Mouse (Mus musculus) CH12.LX (cell line): ENCODE results near the gene Tmem128. TPM values are rescaled to one million over a fixed set of nuclear protein-coding genes. Genes with fewer than 3 reads are reported as not detected.
A peak's percentile ranks its signal among the peaks of the same experiment; 100 is the strongest.

ENCODE experiments used
- DNase-seq: peaks from one replicate; pipeline ENCODE4 v3.0.0-alpha.2; 2013; ENCODE audit errors: extremely low read depth
- H3K27ac ChIP-seq: 2 replicates; pipeline ENCODE4 v1.5.1; 2012; ENCODE audit warnings: low read depth, mild to moderate bottlenecking, control low read depth, moderate library complexity; ENCODE audit not compliant: insufficient read depth
- H3K27me3 ChIP-seq: replicated peaks from 2 replicates; pipeline ENCODE3; 2012; ENCODE audit warnings: inconsistent platforms
- H3K36me3 ChIP-seq, 2 experiments: replicated peaks in 1 of 2; 2 replicates each; pipeline versions ENCODE3 to v1.6.1; 2012; ENCODE audit warnings: inconsistent platforms in 1 of 2, low read length in 1 of 2, mild to moderate bottlenecking in 1 of 2, mixed read lengths in 1 of 2, moderate library complexity in 1 of 2; ENCODE audit not compliant: control insufficient read depth in 1 of 2, insufficient read depth in 1 of 2
- H3K4me1 ChIP-seq, 2 experiments: 2 replicates each; pipeline ENCODE4 v1.6.1; 2012; ENCODE audit warnings: inconsistent platforms in 1 of 2, moderate library complexity in 1 of 2; ENCODE audit not compliant: insufficient read depth in 2 of 2, control insufficient read depth in 1 of 2
- H3K4me2 ChIP-seq: 2 replicates; pipeline ENCODE4 v1.6.1; 2012; ENCODE audit warnings: low read depth, mild to moderate bottlenecking, control low read depth; ENCODE audit not compliant: poor library complexity, insufficient read depth, severe bottlenecking
- H3K4me3 ChIP-seq, 3 experiments: fragments of 150-350 bp in 1 of 3; sonication (generic) in 1 of 3; replicated peaks in 1 of 3; 2 replicates each; pipeline versions ENCODE3 to v1.5.1; 2011 to 2012; ENCODE audit warnings: low read depth in 2 of 3, low read length in 2 of 3, mild to moderate bottlenecking in 2 of 3, moderate library complexity in 2 of 3, control low read depth in 1 of 3, improper control_type of control experiment in 1 of 3, inconsistent platforms in 1 of 3, mixed read lengths in 1 of 3; ENCODE audit not compliant: poor library complexity in 1 of 3
- H3K79me2 ChIP-seq: replicated peaks from 2 replicates; pipeline ENCODE4 v1.6.1; 2012; ENCODE audit warnings: mild to moderate bottlenecking, moderate library complexity; ENCODE audit not compliant: control insufficient read depth, poor library complexity, insufficient read depth, severe bottlenecking; ENCODE audit errors: extremely low read depth
- H3K9ac ChIP-seq: 2 replicates; pipeline ENCODE4 v1.6.1; 2012; ENCODE audit warnings: low read depth, mild to moderate bottlenecking, control low read depth, moderate library complexity; ENCODE audit not compliant: insufficient read depth
- H3K9me3 ChIP-seq: replicated peaks from 2 replicates; pipeline ENCODE3; 2012; ENCODE audit warnings: low read length, inconsistent platforms, mixed read lengths
- BHLHE40 ChIP-seq: IDR thresholded peaks from 2 replicates; pipeline ENCODE4 v1.6.1; 2011; ENCODE audit warnings: mild to moderate bottlenecking, low read depth, low read length, improper control_type of control experiment
- CHD1 ChIP-seq: IDR thresholded peaks from 2 replicates; pipeline ENCODE4 v1.6.1; 2012; ENCODE audit warnings: low read depth, low read length, improper control_type of control experiment, inconsistent platforms
- CTCF ChIP-seq, 2 experiments: IDR thresholded peaks in 1 of 2; conservative IDR thresholded peaks in 1 of 2; 2 replicates each; pipeline ENCODE4 v1.5.1; 2011 to 2012; ENCODE audit warnings: low read depth in 2 of 2, low read length in 2 of 2, improper control_type of control experiment in 1 of 2, inconsistent platforms in 1 of 2, mild to moderate bottlenecking in 1 of 2, moderate library complexity in 1 of 2
- E2F4 ChIP-seq: IDR thresholded peaks from 2 replicates; pipeline ENCODE4 v1.6.1; 2011; ENCODE audit warnings: low read depth, low read length, improper control_type of control experiment; ENCODE audit not compliant: insufficient replicate concordance
- ELF1 ChIP-seq: IDR thresholded peaks from 2 replicates; pipeline ENCODE4 v1.6.1; 2014; ENCODE audit warnings: low read depth, mild to moderate bottlenecking, inconsistent platforms, low read length, improper control_type of control experiment
- JUND ChIP-seq: conservative IDR thresholded peaks from 2 replicates; pipeline ENCODE4 v1.6.1; 2011; ENCODE audit warnings: low read depth, low read length, improper control_type of control experiment
- MAFK ChIP-seq: IDR thresholded peaks from 2 replicates; pipeline ENCODE4 v1.6.1; 2011; ENCODE audit warnings: low read length, improper control_type of control experiment; ENCODE audit not compliant: insufficient replicate concordance
- MAX ChIP-seq: IDR thresholded peaks from 2 replicates; pipeline ENCODE4 v1.6.1; 2011; ENCODE audit warnings: low read length, improper control_type of control experiment
- MYC ChIP-seq: IDR thresholded peaks from 2 replicates; pipeline ENCODE4 v1.6.1; 2011; ENCODE audit warnings: low read depth, mild to moderate bottlenecking, improper control_type of control experiment, low read length
- POLR2A ChIP-seq: IDR thresholded peaks from 2 replicates; pipeline ENCODE4 v1.6.1; 2011; ENCODE audit warnings: low read depth, mild to moderate bottlenecking, improper control_type of control experiment, low read length
- RAD21 ChIP-seq: IDR thresholded peaks from 2 replicates; pipeline ENCODE4 v1.6.1; 2011; ENCODE audit warnings: low read depth, mild to moderate bottlenecking, low read length, improper control_type of control experiment, moderate library complexity
- SIN3A ChIP-seq: IDR thresholded peaks from 2 replicates; pipeline ENCODE4 v1.6.1; 2012; ENCODE audit warnings: low read length, improper control_type of control experiment, inconsistent platforms
- SMC3 ChIP-seq: IDR thresholded peaks from 2 replicates; pipeline ENCODE4 v1.6.1; 2011; ENCODE audit warnings: low read depth, low read length, improper control_type of control experiment
- TBP ChIP-seq: conservative IDR thresholded peaks from 2 replicates; pipeline ENCODE4 v1.6.1; 2011; ENCODE audit warnings: low read depth, low read length, improper control_type of control experiment
- ZC3H11A ChIP-seq: IDR thresholded peaks from 2 replicates; pipeline ENCODE4 v1.6.1; 2012; ENCODE audit warnings: low read depth, mild to moderate bottlenecking, inconsistent platforms, low read length, improper control_type of control experiment
- ZNF384 ChIP-seq: IDR thresholded peaks from 2 replicates; pipeline ENCODE4 v1.6.1; 2012; ENCODE audit warnings: low read depth, low read length, improper control_type of control experiment, inconsistent platforms
- dilution Hi-C: fragments of 300-500 bp; cut with MboI; formaldehyde crosslinking; loops from 2 replicates; pipeline ENCODE4 v1.14.3; 2020; ENCODE audit warnings: low sequenced_read_pairs; ENCODE audit not compliant: extremely low pct_unique_long_range_greater_than_20kb, extremely low pct_ligation_motif_present
- in situ Hi-C: fragments of 300-500 bp; cut with MboI; formaldehyde crosslinking; loops from 3 replicates; pipeline ENCODE4 v1.14.3; 2019; ENCODE audit warnings: low sequenced_read_pairs, low pct_ligation_motif_present, low pct_unique_long_range_greater_than_20kb, mixed read lengths
- polyA plus RNA-seq: library from polyadenylated mRNA; unstranded; fragments of >175 nt; gene quantifications from 2 replicates; pipeline ENCODE4 v1.2.1, GENCODE M21; 2012; ENCODE audit warnings: low read depth; ENCODE audit not compliant: insufficient read length
- total RNA-seq, 2 experiments: library from RNA; depleted of rRNA; stranded (reverse); fragments of 300-350 nt in 1 of 2; fragments of >200 nt in 1 of 2; gene quantifications; 2 replicates each; pipeline ENCODE4 v1.2.3; 2012 to 2014

The Tmem128 gene
- total and polyA plus RNA-seq, 3 experiments = 43.5 to 113 (median 64.1) TPM

DNA sequence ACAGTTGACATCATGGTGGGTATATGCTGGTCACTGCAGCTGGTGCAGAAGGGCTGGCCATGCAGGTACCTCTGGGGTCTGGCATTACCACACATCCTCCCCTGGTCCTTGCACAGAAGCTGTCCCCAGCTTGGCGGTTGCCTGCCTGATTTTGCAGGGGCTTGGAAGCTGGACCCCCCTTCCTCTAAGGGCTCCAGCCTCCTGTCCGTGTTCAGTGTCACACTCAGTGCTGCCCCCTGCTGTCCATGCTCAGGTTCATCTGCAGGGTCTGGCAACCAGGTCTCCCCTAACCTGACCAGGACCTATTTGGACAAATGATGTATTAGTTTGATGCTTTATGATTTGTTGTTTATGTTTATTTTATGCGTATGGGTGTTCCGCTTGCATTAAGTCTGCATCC, 24.6 kb upstream of the Tmem128 start:
- H3K4me3 ChIP-seq = no peak overlapping the region
- peak; percentile 55 for DNase-seq
- peaks cover 46 to 65% of the 10 kb centered on the region in 2 experiments for H3K36me3 ChIP-seq
- H3K4me2 ChIP-seq = no peak overlapping the region
- in situ Hi-C loops (no loop called here), dilution Hi-C loops (no loop called here)
- H3K27ac ChIP-seq = no peak overlapping the region; the same call in 1 of the 2 replicates
- H3K4me1 ChIP-seq = no peaks in the 10 kb centered on the region
- H3K27me3 ChIP-seq = no peaks in the 10 kb centered on the region
- TF ChIP-seq BHLHE40 (no peak), CTCF (conservative IDR thresholded peaks at IDR 0.05 in 1 of 2, IDR thresholded peaks at IDR 0.05 in 1 of 2; ENCODE audit: low read depth in 2 of 2, low read length in 2 of 2) (peak; percentile 42 to 61; a peak in 3 of 4 replicates), SMC3 (peak; percentile 14; the same call in 1 of the 2 replicates), E2F4 (no peak)
- H3K9me3 ChIP-seq = no peaks in the 10 kb centered on the region
- H3K79me2 ChIP-seq = no peaks in the 10 kb centered on the region
- no peak overlapping the region for H3K9ac ChIP-seq

DNA sequence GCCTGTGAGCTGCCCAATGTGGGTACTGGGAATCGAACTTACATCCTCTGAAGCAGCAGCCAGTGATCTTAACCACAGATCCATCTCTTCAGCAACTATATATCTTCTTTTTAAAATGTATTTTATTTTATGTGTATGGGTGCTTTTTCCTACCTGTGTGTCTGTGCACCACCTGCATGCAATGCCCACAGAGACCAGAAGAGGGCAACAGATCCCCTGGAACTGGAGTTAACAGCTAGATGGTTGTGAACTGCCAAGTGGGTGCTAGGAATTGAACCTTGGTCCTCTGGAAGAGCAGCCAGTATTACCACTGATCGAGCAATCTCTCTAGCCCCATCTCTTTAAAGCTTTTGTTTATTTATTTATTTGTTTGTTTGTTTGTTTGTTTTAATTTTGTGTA, 23.4 kb upstream of the Tmem128 start:
- Histone ChIP-seq H3K79me2 (no peaks in the 10 kb centered on the region), H3K27me3 (no peaks in the 10 kb centered on the region), H3K9ac (no peak overlapping the region), H3K4me1 (no peaks in the 10 kb centered on the region), H3K4me2 (no peak overlapping the region), H3K4me3 (no peak overlapping the region), H3K36me3 (peaks cover 36 to 53% of the 10 kb centered on the region in 2 experiments), H3K27ac (no peak overlapping the region), H3K9me3 (no peaks in the 10 kb centered on the region)
- in situ Hi-C loops (no loop called here), dilution Hi-C loops (no loop called here)
- no peak for DNase-seq
- no peak for TF ChIP-seq MAFK
- no peak for TF ChIP-seq TBP
- TF ChIP-seq CTCF (conservative IDR thresholded peaks at IDR 0.05 in 1 of 2, IDR thresholded peaks at IDR 0.05 in 1 of 2; ENCODE audit: low read depth in 2 of 2, low read length in 2 of 2) = peak; percentile 28 to 49; a peak in 3 of 4 replicates
- no peak for TF ChIP-seq JUND
- TF ChIP-seq RAD21 = peak; percentile 18
- no peak for TF ChIP-seq BHLHE40
- no peak for TF ChIP-seq CHD1
- TF ChIP-seq MAX = no peak
- no peak for TF ChIP-seq POLR2A
- no peak for TF ChIP-seq ZNF384
- no peak for TF ChIP-seq ZC3H11A
- no peak for TF ChIP-seq MYC
- no peak for TF ChIP-seq ELF1
- TF ChIP-seq SIN3A = no peak
